Mouse (Mus musculus): ENCODE measurements around the gene Olfr281. TPM values are rescaled to one million over a fixed set of nuclear protein-coding genes. Genes with fewer than 3 reads are reported as not detected.
"Not testable (repeated sequence)": the region's sequence is repeated elsewhere in the genome, so short reads cannot be mapped to it uniquely, and the experiment has no call there.

The Olfr281 gene
- polyA plus RNA-seq, 1 experiment from 2014 or later = not detected

DNA sequence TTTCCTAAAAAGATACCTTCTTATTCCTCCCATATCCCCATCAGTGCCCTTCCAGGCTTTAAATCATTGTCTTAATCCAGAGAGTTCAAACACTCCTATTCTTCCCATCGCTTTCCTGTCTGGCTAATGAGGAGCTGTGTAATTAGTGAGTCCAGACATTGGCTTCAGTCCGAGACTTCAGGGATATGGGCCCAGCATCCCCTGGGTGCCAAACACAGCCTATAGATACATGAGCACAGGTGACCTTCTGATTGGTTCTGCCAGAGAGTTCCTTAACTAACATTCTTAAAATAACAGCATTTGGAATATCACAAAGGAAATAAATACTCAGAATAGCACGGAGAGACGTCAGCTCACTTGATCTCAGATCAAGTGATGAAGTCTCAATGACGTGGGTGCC lies 21.5 kb upstream of the Olfr281 start, which contains the start of gene Olfr282:
Olfr282 (plus strand) TSS at position 301 of the 400 bp plus-strand sequence.
- H3K27me3 ChIP-seq (replicated peaks); H3K9ac ChIP-seq; H3K4me2 ChIP-seq; ATAC-seq (ENCODE audit: extremely low read depth, insufficient number of reproducible peaks, low FRiP score, low TSS enrichment); H3K9me3 ChIP-seq; H3K4me3 ChIP-seq; H3K4me1 ChIP-seq; H3K27ac ChIP-seq (replicated peaks); H3K36me3 ChIP-seq: not testable (repeated sequence)
- WGBS = 68% methylated on average over 5 of the region's 5 CpGs

DNA sequence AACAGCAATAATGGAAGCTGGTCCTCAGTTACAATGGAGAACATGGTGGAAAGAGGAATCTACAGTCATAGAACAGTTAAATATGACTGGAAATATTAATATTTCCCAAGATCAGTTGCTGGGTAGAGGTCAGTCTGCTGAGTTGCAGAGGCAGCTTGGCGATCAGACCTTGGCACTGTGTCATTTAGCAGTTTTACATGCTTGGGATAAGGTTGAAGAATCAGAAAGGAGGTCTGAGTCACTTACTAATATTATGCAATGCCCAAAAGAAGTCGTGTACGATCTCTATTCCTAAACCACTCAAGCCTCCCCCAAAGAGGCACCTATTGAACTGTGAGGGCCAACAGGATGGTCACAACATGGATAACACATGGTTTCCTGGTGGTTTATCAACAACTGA lies 7.8 kb upstream of the Olfr281 start:
- no peak for ATAC-seq (ENCODE audit: extremely low read depth, insufficient number of reproducible peaks, low FRiP score, low TSS enrichment)
- H3K27me3 ChIP-seq (replicated peaks) = no peaks in the 10 kb centered on the region
- 60% methylated on average over 3 of the region's 3 CpGs for WGBS
- H3K4me1 ChIP-seq = no peaks in the 10 kb centered on the region
- H3K9me3 ChIP-seq = no peaks in the 10 kb centered on the region
- H3K4me3 ChIP-seq = no peak overlapping the region
- H3K9ac ChIP-seq = no peak overlapping the region
- no peaks in the 10 kb centered on the region for H3K36me3 ChIP-seq
- H3K4me2 ChIP-seq = no peak overlapping the region
- H3K27ac ChIP-seq (replicated peaks) = no peak overlapping the region

DNA sequence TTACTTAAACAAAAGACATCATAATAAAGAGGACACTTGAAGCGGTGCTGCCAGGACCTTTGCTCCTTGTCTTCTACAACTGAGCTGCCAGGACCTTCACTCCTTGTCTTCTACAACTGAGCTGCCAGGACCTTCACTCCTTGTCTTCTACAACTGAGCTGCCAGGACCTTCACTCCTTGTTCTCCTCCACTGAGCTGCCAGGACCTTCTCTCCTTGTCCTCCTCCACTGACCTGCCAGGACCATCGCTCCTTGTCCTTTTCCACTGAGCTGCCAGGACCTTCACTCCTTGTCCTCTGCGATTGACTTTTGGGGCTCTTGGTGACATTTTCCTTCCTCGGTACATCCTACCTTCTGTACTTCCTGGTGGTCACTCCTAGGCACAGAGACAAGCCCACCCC lies 3.9 kb upstream of the Olfr281 start:
- H3K4me1 ChIP-seq = no peaks in the 10 kb centered on the region
- no peak for ATAC-seq (ENCODE audit: extremely low read depth, insufficient number of reproducible peaks, low FRiP score, low TSS enrichment)
- H3K9me3 ChIP-seq = no peaks in the 10 kb centered on the region
- H3K4me2 ChIP-seq = no peak overlapping the region
- no peak overlapping the region for H3K9ac ChIP-seq
- no peak overlapping the region for H3K27ac ChIP-seq (replicated peaks)
- WGBS = 47% methylated on average over 4 of the region's 4 CpGs
- H3K27me3 ChIP-seq (replicated peaks) = peaks cover 5% of the 10 kb centered on the region; the same call in 1 of the 2 replicates
- H3K4me3 ChIP-seq = no peak overlapping the region
- no peaks in the 10 kb centered on the region for H3K36me3 ChIP-seq

DNA sequence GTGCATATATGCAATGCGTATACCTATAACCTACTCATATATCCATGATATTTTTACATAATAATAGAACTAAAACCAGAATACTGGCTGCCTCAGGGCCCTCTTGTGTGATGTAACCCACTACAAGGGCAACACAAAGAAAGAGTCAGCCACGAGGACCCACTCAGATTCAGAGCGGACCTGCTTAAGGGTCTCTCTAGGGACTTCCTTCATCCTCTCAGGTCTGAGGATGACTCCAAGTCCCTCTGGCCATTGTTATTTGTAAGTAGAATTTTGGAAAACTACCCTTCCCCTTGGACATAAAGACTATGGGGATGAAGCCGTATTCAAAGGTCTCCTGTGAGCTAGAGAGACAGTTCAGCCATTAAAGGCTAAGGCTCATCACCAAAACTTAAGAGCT lies 17.2 kb downstream of the Olfr281 start, which contains the start of gene OR5BS1P:
OR5BS1P (plus strand) TSS at position 301 of the 400 bp plus-strand sequence.
- Histone ChIP-seq H3K9me3 (0 out of 2 replicates have a peak, but pooled peaks cover 9% of the 10 kb centered on the region), H3K4me2 (no peak within 1 kb of the TSS), H3K36me3 (no peaks in the 10 kb centered on the region), H3K4me3 (no peak within 1 kb of the TSS), H3K27ac (replicated peaks) (no peak within 1 kb of the TSS), H3K27me3 (replicated peaks) (peaks cover 19% of the 10 kb centered on the region), H3K4me1 (no peaks in the 10 kb centered on the region), H3K9ac (no peak within 1 kb of the TSS)
- no peak for ATAC-seq (ENCODE audit: extremely low read depth, insufficient number of reproducible peaks, low FRiP score, low TSS enrichment)
- WGBS = 79% methylated on average over 4 of the region's 4 CpGs

DNA sequence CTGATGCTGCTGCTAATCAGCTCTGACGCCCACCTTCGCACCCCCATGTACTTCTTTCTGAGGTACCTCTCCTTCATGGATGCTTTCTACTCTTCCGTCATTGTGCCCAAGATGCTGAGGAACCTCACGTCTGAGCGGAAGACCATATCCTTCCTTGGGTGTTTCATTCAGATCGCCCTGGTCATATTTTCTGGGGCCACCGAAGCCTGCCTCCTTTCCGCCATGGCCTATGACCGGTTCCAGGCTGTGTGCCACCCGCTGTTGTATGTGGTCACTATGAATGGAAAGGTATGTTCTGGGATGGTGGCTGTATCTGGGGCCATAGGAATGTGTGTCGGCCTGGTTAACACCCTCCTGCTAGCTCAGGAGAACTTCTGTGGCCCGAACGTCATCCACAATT lies 19.2 kb downstream of the Olfr281 start:
- no peak overlapping the region for H3K9ac ChIP-seq
- H3K4me2 ChIP-seq = no peak overlapping the region
- H3K27me3 ChIP-seq (replicated peaks) = peaks cover 15% of the 10 kb centered on the region
- no peaks in the 10 kb centered on the region for H3K36me3 ChIP-seq
- H3K4me3 ChIP-seq = no peak overlapping the region
- no peaks in the 10 kb centered on the region for H3K4me1 ChIP-seq
- ATAC-seq (ENCODE audit: extremely low read depth, insufficient number of reproducible peaks, low FRiP score, low TSS enrichment) = no peak
- 0 out of 2 replicates have a peak, but pooled peaks cover 9% of the 10 kb centered on the region for H3K9me3 ChIP-seq
- no peak overlapping the region for H3K27ac ChIP-seq (replicated peaks)
- 82% methylated on average over 13 of the region's 13 CpGs for WGBS

DNA sequence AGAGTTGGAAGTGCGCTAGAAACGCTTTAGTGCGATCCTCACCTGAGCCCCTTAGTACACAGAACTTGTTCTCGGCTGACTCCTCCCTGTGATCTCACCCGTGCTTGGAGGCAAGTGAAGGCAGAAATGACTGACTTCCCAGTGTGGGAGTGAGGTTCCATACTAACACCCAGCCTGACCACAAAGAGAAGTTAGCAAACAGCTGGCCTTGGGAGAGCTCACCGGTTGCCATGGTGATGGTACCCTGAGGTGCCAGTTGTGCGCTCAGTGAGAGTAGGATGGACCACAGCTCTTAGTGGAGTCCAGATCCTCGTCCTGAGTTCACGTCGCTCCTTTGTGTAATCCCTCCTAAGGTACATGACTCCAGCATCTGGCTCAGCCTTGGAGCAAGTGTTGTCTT lies 22.6 kb downstream of the Olfr281 start:
- no peaks in the 10 kb centered on the region for H3K4me1 ChIP-seq
- no peak overlapping the region for H3K27ac ChIP-seq (replicated peaks)
- H3K4me2 ChIP-seq = no peak overlapping the region
- no peak for ATAC-seq (ENCODE audit: extremely low read depth, insufficient number of reproducible peaks, low FRiP score, low TSS enrichment)
- no peak overlapping the region for H3K9ac ChIP-seq
- peaks cover 15% of the 10 kb centered on the region for H3K27me3 ChIP-seq (replicated peaks)
- H3K36me3 ChIP-seq = no peaks in the 10 kb centered on the region
- H3K4me3 ChIP-seq = no peak overlapping the region
- WGBS = 77% methylated on average over 10 of the region's 10 CpGs
- no peaks in the 10 kb centered on the region for H3K9me3 ChIP-seq

DNA sequence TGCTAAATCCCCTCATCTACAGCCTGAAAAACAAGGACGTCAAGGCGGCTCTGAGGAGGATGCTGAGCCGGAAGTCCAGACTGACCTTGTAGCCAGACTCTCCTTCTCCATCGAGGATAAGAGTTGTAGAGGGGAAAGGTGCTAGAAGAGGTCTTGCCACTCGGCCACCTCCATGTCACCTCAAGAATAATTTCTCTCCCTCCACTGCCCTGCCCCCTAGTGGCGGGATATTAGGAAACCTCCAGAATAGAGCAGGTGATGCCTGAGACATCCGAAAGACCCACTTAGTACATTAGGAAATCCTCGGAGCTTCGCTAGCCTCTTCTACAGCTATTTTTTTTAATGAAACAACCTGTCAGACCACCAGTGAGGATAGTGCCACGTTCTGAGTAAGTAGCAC lies 23.0 kb downstream of the Olfr281 start:
- Histone ChIP-seq H3K4me1 (no peaks in the 10 kb centered on the region), H3K4me2 (no peak overlapping the region), H3K9ac (no peak overlapping the region), H3K9me3 (no peaks in the 10 kb centered on the region), H3K27ac (replicated peaks) (no peak overlapping the region), H3K27me3 (replicated peaks) (peaks cover 15% of the 10 kb centered on the region), H3K36me3 (no peaks in the 10 kb centered on the region), H3K4me3 (no peak overlapping the region)
- no peak for ATAC-seq (ENCODE audit: extremely low read depth, insufficient number of reproducible peaks, low FRiP score, low TSS enrichment)
- WGBS = 48% methylated on average over 10 of the region's 10 CpGs

DNA sequence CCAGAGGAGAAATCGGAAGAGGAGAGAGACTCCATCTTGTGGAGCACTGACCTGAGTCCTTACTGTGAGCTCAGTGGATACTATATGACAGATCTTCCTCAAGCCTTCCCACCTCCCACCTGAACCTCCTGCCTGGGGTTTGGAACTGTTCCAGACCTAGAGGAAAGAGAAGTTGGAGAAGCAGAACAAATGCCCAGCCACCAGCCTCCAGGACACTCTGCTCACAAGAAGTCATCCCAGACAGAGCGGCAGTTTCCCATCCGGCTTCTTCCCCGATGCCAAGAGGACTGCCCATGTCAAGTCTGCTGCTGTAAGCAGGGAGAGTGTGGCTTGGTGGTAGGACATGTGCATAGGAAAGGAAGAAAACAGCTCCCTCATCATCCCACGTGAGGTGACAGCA lies 23.9 kb downstream of the Olfr281 start:
- WGBS = 70% methylated on average over 5 of the region's 5 CpGs
- Histone ChIP-seq H3K27ac (replicated peaks) (no peak overlapping the region), H3K4me3 (no peak overlapping the region), H3K36me3 (no peaks in the 10 kb centered on the region), H3K4me2 (no peak overlapping the region), H3K27me3 (replicated peaks) (peaks cover 9% of the 10 kb centered on the region), H3K9me3 (no peaks in the 10 kb centered on the region), H3K4me1 (no peaks in the 10 kb centered on the region), H3K9ac (no peak overlapping the region)
- no peak for ATAC-seq (ENCODE audit: extremely low read depth, insufficient number of reproducible peaks, low FRiP score, low TSS enrichment)

DNA sequence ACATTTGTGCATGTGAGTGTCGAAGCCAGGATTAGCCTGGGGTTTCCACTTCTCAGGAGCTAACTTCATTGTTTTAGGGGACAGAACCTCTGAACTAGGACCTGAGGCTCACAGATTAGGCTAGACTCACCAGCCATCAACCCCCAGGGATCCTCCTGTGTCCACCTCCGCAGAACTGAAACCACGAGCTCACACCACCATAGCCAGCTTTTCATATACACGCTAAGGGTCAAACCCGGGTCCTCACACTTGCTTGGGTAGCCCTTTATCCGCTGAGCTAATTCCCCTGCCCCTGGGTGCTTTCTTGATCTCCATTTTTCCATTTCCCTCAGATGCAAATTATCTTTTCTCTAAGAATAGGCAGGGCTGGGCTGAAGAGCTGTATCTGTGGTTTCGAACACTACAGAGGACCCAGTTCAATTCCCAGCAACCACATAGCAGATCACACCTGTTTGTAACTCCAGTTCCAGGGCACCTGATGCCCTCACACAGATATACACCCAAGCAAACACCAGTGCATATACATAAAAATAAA lies 27.2 kb downstream of the Olfr281 start:
- Histone ChIP-seq H3K27me3 (replicated peaks) (no peaks in the 10 kb centered on the region), H3K4me3 (no peak overlapping the region), H3K9me3 (no peaks in the 10 kb centered on the region), H3K4me1 (no peaks in the 10 kb centered on the region), H3K36me3 (no peaks in the 10 kb centered on the region), H3K9ac (no peak overlapping the region), H3K27ac (replicated peaks) (no peak overlapping the region), H3K4me2 (no peak overlapping the region)
- ATAC-seq (ENCODE audit: extremely low read depth, insufficient number of reproducible peaks, low FRiP score, low TSS enrichment) = no peak
- WGBS = 58% methylated on average over 7 of the region's 7 CpGs

DNA sequence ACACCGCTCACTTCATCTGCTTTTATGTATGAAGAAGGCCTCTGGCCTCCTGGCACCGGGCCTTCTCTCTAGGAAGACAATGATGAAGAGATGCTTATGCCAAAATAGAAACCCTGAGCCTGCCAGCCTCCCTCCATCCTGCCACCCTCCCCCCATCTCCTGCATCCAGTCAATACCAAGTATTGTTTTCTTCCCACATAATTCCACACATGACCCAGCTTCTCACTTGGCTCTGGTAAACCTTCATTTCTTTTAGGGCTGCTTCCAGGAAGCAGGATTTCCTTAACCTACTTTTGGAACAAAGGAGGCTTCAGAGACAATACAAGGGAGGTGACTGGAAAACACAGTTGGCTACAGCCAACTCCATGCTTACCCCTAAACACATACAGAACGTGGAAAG lies 30.3 kb downstream of the Olfr281 start, which contains the start of gene Lalba:
Lalba (minus strand) TSS at position 21 of the 400 bp plus-strand sequence.
- Histone ChIP-seq H3K27ac (replicated peaks) (no peak within 1 kb of the TSS), H3K27me3 (replicated peaks) (no peaks in the 10 kb centered on the region)
- 53% methylated on average over 3 of the region's 3 CpGs for WGBS

DNA sequence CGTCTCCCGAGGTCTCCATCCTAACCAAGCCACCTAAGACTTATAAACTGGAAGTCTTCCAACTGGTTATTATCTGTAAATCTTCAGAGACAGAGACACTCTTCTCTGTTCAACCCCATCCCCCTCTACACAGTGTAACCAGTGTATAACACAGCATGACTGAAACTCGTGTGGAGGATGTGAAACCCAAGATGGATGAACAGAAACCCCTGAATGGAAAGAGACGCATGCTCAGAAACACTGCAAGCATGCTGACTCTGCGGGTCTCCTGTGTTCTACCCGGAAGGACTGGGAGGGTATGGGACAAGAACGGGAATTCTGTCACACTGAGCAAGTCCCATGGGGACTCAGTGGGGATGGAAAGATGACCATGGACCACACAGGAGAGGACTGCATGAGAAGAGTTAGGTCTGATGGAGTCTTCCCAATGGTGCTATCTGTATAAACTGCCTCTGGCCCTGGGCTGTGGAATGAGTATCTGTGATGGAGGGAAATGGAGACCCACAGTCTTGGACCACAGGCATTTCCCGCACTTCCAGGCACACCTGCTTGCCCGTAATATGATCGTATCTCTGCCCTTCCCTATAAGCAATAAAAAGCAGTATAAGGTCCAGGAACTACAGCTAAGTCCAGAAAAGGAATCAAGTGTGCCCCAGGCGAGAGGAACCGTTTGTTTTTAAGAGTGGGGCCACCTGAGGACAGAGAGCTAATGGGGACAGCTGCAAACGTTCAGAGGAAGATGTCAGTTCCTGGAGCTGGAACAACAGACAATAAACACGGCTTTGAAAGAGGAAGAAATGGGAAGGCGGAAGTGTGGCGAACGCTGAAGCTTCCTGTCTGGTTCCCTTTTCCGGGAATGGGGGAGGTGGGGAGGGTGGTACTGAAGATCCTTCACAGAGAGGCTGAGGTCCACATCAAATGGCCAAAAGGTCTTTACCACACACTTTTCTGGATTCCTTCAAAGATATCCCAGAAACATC lies 31.8 kb downstream of the Olfr281 start:
- Histone ChIP-seq H3K27ac (replicated peaks) (no peak overlapping the region), H3K9me3 (no peaks in the 10 kb centered on the region), H3K9ac (no peak overlapping the region), H3K4me1 (no peaks in the 10 kb centered on the region), H3K27me3 (replicated peaks) (no peaks in the 10 kb centered on the region), H3K4me2 (no peak overlapping the region), H3K4me3 (no peak overlapping the region), H3K36me3 (no peaks in the 10 kb centered on the region)
- WGBS = 66% methylated on average over 18 of the region's 18 CpGs
- ATAC-seq (ENCODE audit: extremely low read depth, insufficient number of reproducible peaks, low FRiP score, low TSS enrichment) = no peak

More for the DNA sequence above, 30.3 kb downstream of the Olfr281 start, which contains the start of gene Lalba:
- Histone ChIP-seq H3K9ac (no peak within 1 kb of the TSS), H3K4me2 (no peak within 1 kb of the TSS), H3K9me3 (no peaks in the 10 kb centered on the region), H3K4me1 (no peaks in the 10 kb centered on the region), H3K36me3 (no peaks in the 10 kb centered on the region), H3K4me3 (no peak within 1 kb of the TSS)
- no peak for ATAC-seq (ENCODE audit: extremely low read depth, insufficient number of reproducible peaks, low FRiP score, low TSS enrichment)

Measured in heart, embryonic 13.5 days (tissue).